Mouse (Mus musculus) lung, embryonic 14.5 days (tissue): ENCODE data around the gene Snap25. TPM values are rescaled to one million over a fixed set of nuclear protein-coding genes. Genes with fewer than 3 reads are reported as not detected.
A peak's percentile ranks its signal among the peaks of the same experiment; 100 is the strongest.

Experiments used
- ATAC-seq: fragments of 200-750 bp; cut with Nextera tagmentation; 2 replicates; pipeline ENCODE4 v1.8.0; 2017; ENCODE audit warnings: mild to moderate bottlenecking, moderate TSS enrichment, moderate library complexity; ENCODE audit not compliant: insufficient read depth
- DNase-seq: peaks from one replicate; pipeline ENCODE4 v3.0.0-alpha.2; 2015
- H3K27ac ChIP-seq: fragments of 300-500 bp; sonication (generic); 2 replicates; pipeline ENCODE4 v1.5.1; 2014; ENCODE audit warnings: low read depth, mild to moderate bottlenecking, moderate library complexity
- H3K27me3 ChIP-seq: fragments of 300-500 bp; sonication (generic); 2 replicates; pipeline ENCODE4 v1.6.1; 2014; ENCODE audit warnings: low read length, control low read depth; ENCODE audit not compliant: insufficient read depth
- H3K36me3 ChIP-seq: fragments of 300-500 bp; sonication (generic); 2 replicates; pipeline ENCODE4 v1.6.1; 2014; ENCODE audit warnings: control low read depth; ENCODE audit not compliant: insufficient read depth
- H3K4me1 ChIP-seq: fragments of 300-500 bp; sonication (generic); 2 replicates; pipeline ENCODE4 v1.6.1; 2014; ENCODE audit warnings: antibody characterized with exemption, control low read depth; ENCODE audit not compliant: insufficient read depth
- H3K4me2 ChIP-seq: fragments of 300-500 bp; sonication (generic); 2 replicates; pipeline ENCODE4 v1.6.1; 2014; ENCODE audit warnings: mild to moderate bottlenecking
- H3K4me3 ChIP-seq: fragments of 300-500 bp; sonication (generic); 2 replicates; pipeline ENCODE4 v1.5.1; 2014; ENCODE audit warnings: low read depth, low read length
- H3K9ac ChIP-seq: fragments of 300-500 bp; sonication (generic); 2 replicates; pipeline ENCODE4 v1.6.1; 2014
- H3K9me3 ChIP-seq: fragments of 300-500 bp; sonication (generic); 2 replicates; pipeline ENCODE4 v1.6.1; 2016; ENCODE audit warnings: low read depth, low read length, control low read depth
- CTCF ChIP-seq: IDR thresholded peaks from 2 replicates; pipeline ENCODE4 v1.5.1; 2016; ENCODE audit warnings: antibody characterized with exemption, low read depth
- WGBS: fragments of 180-500 bp; shearing (Covaris S2); extraction: QIAGEN DNeasy Blood & Tissue Kit; methylation state at CpG from one replicate; pipeline ENCODE4 v1.1.7; 2014; 5-methylcytosine and 5-hydroxymethylcytosine counted together
- polyA plus RNA-seq: library from polyadenylated mRNA; unstranded; fragments of >200 nt; fragmentation: Nextera tagmentation; extraction: Ambion mirVana; gene quantifications from 2 replicates; pipeline ENCODE4 v1.2.1, GENCODE M21; 2014

The Snap25 gene
- polyA plus RNA-seq, 1 experiment from 2014 or later, result 1.6 TPM

DNA sequence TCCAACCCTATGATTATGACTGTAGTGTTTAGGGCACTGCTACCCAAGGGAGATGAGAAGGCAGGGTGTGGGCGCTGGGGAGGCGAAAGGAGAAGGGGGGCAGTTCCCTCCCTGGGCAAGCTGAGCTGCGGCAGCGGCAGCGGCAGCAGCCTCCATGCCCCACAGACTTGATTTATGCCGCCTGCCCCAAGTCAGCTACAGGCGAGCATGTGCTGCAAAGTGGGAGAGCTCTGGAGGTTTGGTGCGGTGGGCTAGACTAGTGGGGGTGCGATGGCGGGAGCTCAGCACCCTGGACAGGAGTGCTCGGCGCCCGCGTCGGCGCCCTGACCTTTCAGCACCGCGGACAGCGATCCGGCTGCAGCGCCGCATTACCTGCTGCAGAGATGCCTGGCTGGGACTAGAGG is 757 bp downstream of the Snap25 start:
- no peak overlapping the region for H3K4me3 ChIP-seq
- H3K9me3 ChIP-seq, result no peaks in the 10 kb centered on the region
- ATAC-seq (peak; percentile 97), DNase-seq (peak; percentile 94)
- no peak overlapping the region for H3K27ac ChIP-seq
- 0 out of 2 replicates have a peak, but pooled peaks cover 3% of the 10 kb centered on the region for H3K4me1 ChIP-seq
- no peak for TF ChIP-seq CTCF
- H3K36me3 ChIP-seq, result no peaks in the 10 kb centered on the region
- H3K4me2 ChIP-seq, result peak overlapping the region; percentile 50
- peaks cover 8% of the 10 kb centered on the region; the same call in 1 of the 2 replicates for H3K27me3 ChIP-seq
- H3K9ac ChIP-seq, result no peak overlapping the region
- 1% methylated on average over 22 of the region's 22 CpGs for WGBS

DNA sequence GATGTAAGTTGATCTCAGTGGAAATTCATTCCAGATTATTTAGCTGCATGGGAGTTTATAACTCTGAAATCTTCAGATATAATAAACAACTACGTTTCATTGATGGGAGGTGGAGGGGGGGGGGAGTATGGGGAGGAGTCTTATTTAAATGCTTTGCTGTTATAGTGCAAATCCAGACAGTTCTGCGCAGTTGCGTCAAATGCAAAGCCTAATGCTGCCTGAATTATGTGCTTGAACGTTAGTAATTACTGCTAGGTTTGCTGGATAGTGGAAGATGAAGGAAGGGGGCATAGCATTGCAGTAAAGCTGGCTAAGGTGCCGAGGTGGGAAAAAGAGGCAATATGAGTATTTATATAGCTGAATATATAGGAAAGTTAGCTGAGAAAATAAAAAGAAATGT is 2.3 kb downstream of the Snap25 start:
- TF ChIP-seq CTCF, result no peak
- peaks cover 8% of the 10 kb centered on the region; the same call in 1 of the 2 replicates for H3K27me3 ChIP-seq
- no peaks in the 10 kb centered on the region for H3K36me3 ChIP-seq
- H3K9ac ChIP-seq, result no peak overlapping the region
- ATAC-seq, result no peak
- no peak overlapping the region for H3K4me3 ChIP-seq
- H3K4me2 ChIP-seq, result no peak overlapping the region
- H3K4me1 ChIP-seq, result 0 out of 2 replicates have a peak, but pooled peaks cover 3% of the 10 kb centered on the region
- 69% methylated on average over 5 of the region's 5 CpGs for WGBS
- H3K9me3 ChIP-seq, result no peaks in the 10 kb centered on the region
- H3K27ac ChIP-seq, result no peak overlapping the region
- DNase-seq, result no peak

DNA sequence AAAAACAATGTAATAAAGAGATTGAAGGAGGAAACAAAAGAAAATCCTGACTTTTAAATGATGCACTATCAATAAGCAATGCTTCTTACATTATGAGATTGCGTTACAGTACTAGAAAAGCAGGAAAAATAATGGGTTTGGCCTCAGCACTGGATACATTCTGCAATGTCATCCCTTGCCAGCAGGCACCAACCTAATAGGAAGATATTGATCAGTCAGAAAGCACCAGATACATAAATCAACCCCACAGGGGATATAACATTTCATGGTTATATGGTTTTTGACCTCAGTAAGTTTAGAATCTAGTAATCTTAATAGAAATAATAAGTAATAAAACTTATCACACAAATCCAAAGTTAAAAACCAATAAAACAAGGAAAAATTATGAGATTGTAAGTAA is 3.1 kb downstream of the Snap25 start:
- H3K9me3 ChIP-seq, result no peaks in the 10 kb centered on the region
- DNase-seq, result no peak
- 86% methylated on average over 1 of the region's 1 CpGs for WGBS
- no peak overlapping the region for H3K4me2 ChIP-seq
- no peak for ATAC-seq
- TF ChIP-seq CTCF, result no peak
- H3K9ac ChIP-seq, result no peak overlapping the region
- 0 out of 2 replicates have a peak, but pooled peaks cover 3% of the 10 kb centered on the region for H3K4me1 ChIP-seq
- no peak overlapping the region for H3K4me3 ChIP-seq
- no peaks in the 10 kb centered on the region for H3K36me3 ChIP-seq
- peaks cover 8% of the 10 kb centered on the region; the same call in 1 of the 2 replicates for H3K27me3 ChIP-seq
- no peak overlapping the region for H3K27ac ChIP-seq

DNA sequence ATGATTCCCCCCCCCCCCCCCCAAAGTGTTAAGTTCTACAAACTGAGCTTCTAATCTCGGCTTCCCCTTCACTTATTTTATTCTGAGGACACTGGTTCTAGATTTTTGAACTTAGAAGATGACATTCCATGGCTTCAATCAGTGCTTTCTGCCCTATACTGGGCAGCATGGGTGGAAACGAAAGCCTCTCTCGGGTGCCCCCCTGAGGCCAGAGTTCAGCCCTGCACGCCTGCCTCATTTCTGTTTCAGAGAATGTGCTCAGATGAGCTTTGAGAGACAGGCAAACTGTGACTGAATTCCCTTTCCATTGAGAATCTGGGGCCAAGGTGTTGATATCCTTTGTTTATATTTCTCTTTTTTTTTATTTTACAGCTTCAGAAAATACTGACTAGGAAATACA is 7.0 kb downstream of the Snap25 start:
- ATAC-seq (no peak; the same call in 1 of the 2 replicates), DNase-seq (peak; percentile 66)
- Histone ChIP-seq H3K4me2 (no peak overlapping the region), H3K27ac (no peak overlapping the region), H3K27me3 (no peaks in the 10 kb centered on the region), H3K4me3 (no peak overlapping the region), H3K4me1 (no peaks in the 10 kb centered on the region), H3K36me3 (no peaks in the 10 kb centered on the region), H3K9ac (no peak overlapping the region), H3K9me3 (no peaks in the 10 kb centered on the region)
- WGBS, result 22% methylated on average over 4 of the region's 4 CpGs
- TF ChIP-seq CTCF, result peak; percentile 58

DNA sequence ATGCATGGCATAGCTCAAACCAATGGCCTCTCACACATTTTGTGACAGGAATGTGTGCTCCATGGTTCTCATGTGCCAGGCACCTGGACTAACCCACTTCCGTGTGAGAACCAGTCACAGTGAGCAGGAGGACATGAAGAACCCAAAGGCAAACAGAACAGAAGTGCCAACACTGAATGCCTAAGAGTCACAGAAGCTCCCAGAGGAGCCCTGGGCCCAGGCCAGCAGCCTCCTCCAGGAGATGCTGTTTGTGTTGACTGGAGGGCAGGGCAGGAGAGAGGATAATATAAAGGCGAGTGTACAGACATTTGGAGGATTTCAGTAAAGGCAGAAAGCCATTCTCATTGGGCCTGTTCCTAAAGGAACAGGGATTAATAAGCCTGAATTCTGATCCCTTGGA is 25.0 kb downstream of the Snap25 start:
- no peak overlapping the region for H3K4me3 ChIP-seq

DNA sequence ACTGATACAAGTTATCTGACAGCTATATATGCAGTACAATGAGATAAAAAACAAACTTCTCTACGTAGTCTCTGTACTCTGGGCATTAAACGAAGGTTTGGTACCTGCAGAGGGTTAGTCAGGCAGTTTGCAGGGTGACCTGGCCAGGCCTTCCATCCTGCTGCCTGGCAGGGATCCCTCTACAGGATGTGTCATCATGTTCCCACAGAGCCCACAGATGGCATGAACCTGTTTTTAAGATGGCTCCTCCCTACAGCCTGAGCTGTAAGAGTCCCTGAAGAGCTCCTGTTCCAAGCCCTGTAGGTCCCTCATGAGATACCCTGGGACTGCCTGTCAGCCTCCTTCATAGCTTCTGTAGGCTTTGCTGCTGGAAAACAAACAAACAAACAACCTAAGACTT is 29.0 kb downstream of the Snap25 start:
- Histone ChIP-seq H3K9ac (no peak overlapping the region), H3K4me3 (no peak overlapping the region), H3K27ac (no peak overlapping the region), H3K9me3 (no peaks in the 10 kb centered on the region), H3K4me2 (no peak overlapping the region), H3K27me3 (no peaks in the 10 kb centered on the region), H3K4me1 (no peaks in the 10 kb centered on the region), H3K36me3 (no peaks in the 10 kb centered on the region)
- 74% methylated on average over 2 of the region's 2 CpGs for WGBS
- DNase-seq, result no peak
- TF ChIP-seq CTCF, result no peak
- no peak for ATAC-seq

More for the DNA sequence above, 25.0 kb downstream of the Snap25 start:
- WGBS, result 68% methylated on average over 2 of the region's 2 CpGs
- DNase-seq (no peak), ATAC-seq (no peak)
- H3K4me1 ChIP-seq, result no peaks in the 10 kb centered on the region
- no peak overlapping the region for H3K27ac ChIP-seq
- H3K27me3 ChIP-seq, result no peaks in the 10 kb centered on the region
- no peak overlapping the region for H3K4me2 ChIP-seq
- no peak overlapping the region for H3K9ac ChIP-seq
- TF ChIP-seq CTCF, result no peak
- no peaks in the 10 kb centered on the region for H3K9me3 ChIP-seq
- H3K36me3 ChIP-seq, result no peaks in the 10 kb centered on the region

DNA sequence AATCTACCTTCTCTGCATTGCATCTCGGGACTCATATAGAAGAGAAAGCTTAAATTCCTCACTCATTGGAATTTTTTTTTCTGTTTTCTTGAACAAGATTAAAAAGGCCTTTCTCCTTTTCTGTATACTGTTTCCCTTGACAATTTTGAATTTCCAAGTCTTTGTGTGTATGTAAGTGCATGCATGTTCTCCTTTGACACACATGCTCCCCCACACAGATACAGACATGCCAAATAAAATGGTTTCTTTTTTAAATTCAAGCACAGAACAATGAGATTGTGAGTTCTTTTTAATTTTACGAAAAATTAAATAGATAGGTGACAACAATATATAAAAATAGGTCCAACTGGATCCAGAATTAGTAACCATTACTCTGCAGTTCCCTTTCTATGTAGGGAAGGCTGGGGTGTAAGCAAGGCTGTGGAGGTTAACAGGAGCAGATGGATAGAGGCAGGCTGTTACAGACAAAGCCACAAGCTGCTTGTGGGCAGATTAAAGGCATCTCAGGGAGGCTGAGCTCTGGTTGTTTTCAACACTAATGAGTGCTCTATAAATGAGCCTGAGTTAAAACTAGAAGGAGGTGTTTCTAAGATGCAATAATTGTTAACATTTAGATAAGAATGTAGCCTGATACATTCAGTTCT is 31.6 kb downstream of the Snap25 start:
- Histone ChIP-seq H3K4me2 (no peak overlapping the region), H3K36me3 (no peaks in the 10 kb centered on the region), H3K27me3 (no peaks in the 10 kb centered on the region), H3K9ac (no peak overlapping the region), H3K27ac (no peak overlapping the region), H3K4me1 (no peaks in the 10 kb centered on the region), H3K4me3 (no peak overlapping the region), H3K9me3 (no peaks in the 10 kb centered on the region)
- ATAC-seq (no peak), DNase-seq (no peak)
- no peak for TF ChIP-seq CTCF
- WGBS, result 85% methylated on average over 2 of the region's 2 CpGs
